Mouse (Mus musculus) cerebellum, adult 2 months (tissue): ENCODE results near the gene Kif17.

Experiments used
- CTCF ChIP-seq: fragments of 200-500 bp; IDR thresholded peaks from 2 replicates; pipeline ENCODE4 v1.5.1; 2011; ENCODE audit warnings: low read depth, mild to moderate bottlenecking, control low read depth, low read length, moderate library complexity, borderline replicate concordance; ENCODE audit not compliant: insufficient read depth
- POLR2A ChIP-seq: fragments of 200-500 bp; IDR thresholded peaks from 2 replicates; pipeline ENCODE4 v1.6.1; 2011; ENCODE audit warnings: low read length, control low read depth, borderline replicate concordance; ENCODE audit not compliant: insufficient read depth

DNA sequence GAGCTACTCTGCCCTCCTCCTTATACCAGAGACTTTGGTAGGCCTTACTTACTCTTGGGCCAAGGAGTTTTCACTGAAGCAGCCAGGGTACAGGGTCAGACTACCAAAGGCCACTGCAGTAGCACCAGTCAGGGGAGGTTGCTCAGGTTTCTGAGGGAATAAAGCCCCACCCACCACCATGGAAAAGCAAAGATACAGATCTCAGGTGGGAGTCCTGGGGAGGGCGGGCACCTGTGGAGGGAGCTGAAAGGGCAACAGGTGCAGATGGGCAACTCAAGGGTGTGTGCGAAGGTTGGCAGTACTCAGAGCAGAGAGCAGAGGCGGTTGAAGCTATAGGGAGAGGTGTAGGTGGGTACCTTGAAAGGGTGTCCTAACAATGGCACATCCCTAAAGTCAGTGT, 52.8 kb downstream of the Kif17 start:
- TF ChIP-seq POLR2A = no peak
- TF ChIP-seq CTCF = no peak
